Mouse (Mus musculus) stomach, embryonic 15.5 days (tissue): Measurements from ENCODE around the gene Olfr549. TPM values are rescaled to one million over a fixed set of nuclear protein-coding genes. Genes with fewer than 3 reads are reported as not detected.

Experiments
- ATAC-seq: fragments of 200-750 bp; cut with Nextera tagmentation; 2 replicates; pipeline ENCODE4 v1.8.0; 2017; ENCODE audit warnings: low read depth, moderate number of reproducible peaks, moderate TSS enrichment; ENCODE audit not compliant: insufficient read depth, low FRiP score
- H3K27ac ChIP-seq: fragments of 300-500 bp; sonication (generic); 2 replicates; pipeline ENCODE4 v1.5.1; 2015; ENCODE audit warnings: mild to moderate bottlenecking, inconsistent platforms
- H3K27me3 ChIP-seq: fragments of 300-500 bp; sonication (generic); replicated peaks from 2 replicates; pipeline ENCODE4 v1.6.1; 2015; ENCODE audit warnings: inconsistent platforms
- H3K36me3 ChIP-seq: fragments of 300-500 bp; sonication (generic); 2 replicates; pipeline ENCODE4 v1.6.1; 2015; ENCODE audit warnings: inconsistent platforms
- H3K4me1 ChIP-seq: fragments of 300-500 bp; sonication (generic); 2 replicates; pipeline ENCODE4 v1.6.1; 2015; ENCODE audit warnings: inconsistent platforms
- H3K4me2 ChIP-seq: fragments of 300-500 bp; sonication (generic); 2 replicates; pipeline ENCODE4 v1.6.1; 2015; ENCODE audit warnings: mild to moderate bottlenecking, inconsistent platforms
- H3K4me3 ChIP-seq: fragments of 300-500 bp; sonication (generic); replicated peaks from 2 replicates; pipeline ENCODE4 v1.5.1; 2015; ENCODE audit warnings: inconsistent platforms
- H3K9ac ChIP-seq: fragments of 300-500 bp; sonication (generic); 2 replicates; pipeline ENCODE4 v1.6.1; 2015; ENCODE audit warnings: inconsistent platforms
- H3K9me3 ChIP-seq: fragments of 300-500 bp; sonication (generic); 2 replicates; pipeline ENCODE4 v1.6.1; 2016; ENCODE audit warnings: inconsistent platforms
- WGBS: fragments of 180-500 bp; shearing (Covaris S2); methylation state at CpG from one replicate; pipeline ENCODE4 v1.1.7; 2015; 5-methylcytosine and 5-hydroxymethylcytosine counted together
- polyA plus RNA-seq: library from polyadenylated mRNA; unstranded; fragments of >200 nt; fragmentation: Nextera tagmentation; extraction: Ambion mirVana; gene quantifications from 2 replicates; pipeline ENCODE4 v1.2.1, GENCODE M21; 2015

Gene Olfr549
- polyA plus RNA-seq, 1 experiment from 2014 or later = not detected

DNA sequence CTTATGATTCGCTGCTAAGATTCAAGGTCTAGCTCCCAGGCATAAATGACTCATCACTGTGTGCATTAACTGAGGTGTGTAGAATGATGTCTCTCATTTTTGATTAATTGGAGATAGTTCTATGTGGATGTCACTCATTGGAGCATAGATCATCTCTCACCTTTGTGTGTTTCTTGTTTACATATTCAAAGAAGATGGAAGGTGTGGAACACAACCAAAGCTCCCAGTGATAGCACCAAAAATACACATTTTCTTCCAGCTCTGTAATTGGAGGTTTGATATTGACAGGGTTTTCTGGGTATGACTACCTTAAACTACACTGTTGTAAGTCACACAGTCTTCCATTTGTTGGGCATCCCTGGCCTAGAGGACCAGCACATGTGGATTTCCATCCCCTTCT lies 15.2 kb upstream of the Olfr549 start, which contains the start of gene Olfr547:
TSS of gene Olfr547 (plus strand) at position 301 of the 400 bp plus-strand sequence.
- no peaks in the 10 kb centered on the region for H3K27me3 ChIP-seq
- H3K4me2 ChIP-seq = no peak within 1 kb of the TSS
- no peaks in the 10 kb centered on the region for H3K36me3 ChIP-seq
- H3K9ac ChIP-seq = no peak within 1 kb of the TSS
- WGBS = 67% methylated on average over 1 of the region's 1 CpGs
- H3K27ac ChIP-seq = no peak within 1 kb of the TSS
- H3K9me3 ChIP-seq = no peaks in the 10 kb centered on the region
- H3K4me3 ChIP-seq = no peak within 1 kb of the TSS
- no peaks in the 10 kb centered on the region for H3K4me1 ChIP-seq
- ATAC-seq = no peak

DNA sequence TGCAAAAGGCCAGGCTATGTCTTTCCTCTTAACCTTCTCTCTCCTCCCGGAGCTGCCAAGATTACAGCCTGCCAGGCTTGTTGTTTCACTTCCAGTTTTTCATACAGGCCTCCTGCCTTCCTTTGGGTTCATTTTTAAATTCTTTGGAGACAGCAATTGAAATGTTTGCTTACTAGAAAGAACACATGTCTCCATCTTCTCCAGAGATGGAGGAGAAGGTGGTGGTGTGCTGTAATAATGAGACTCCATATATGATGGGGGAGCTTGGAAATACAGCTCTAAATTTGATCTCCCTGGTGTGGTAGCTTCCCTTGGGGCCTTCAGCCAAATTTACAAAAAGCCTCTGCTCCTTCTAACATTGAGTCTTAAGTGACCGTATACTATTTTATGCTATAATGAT lies 9.1 kb upstream of the Olfr549 start, which contains the start of gene Olfr548-ps1:
TSS of gene Olfr548-ps1 (plus strand) at position 301 of the 400 bp plus-strand sequence.
- Histone ChIP-seq H3K4me3 (no peak within 1 kb of the TSS), H3K4me1 (no peaks in the 10 kb centered on the region), H3K36me3 (no peaks in the 10 kb centered on the region), H3K4me2 (no peak within 1 kb of the TSS), H3K9me3 (no peaks in the 10 kb centered on the region), H3K9ac (no peak within 1 kb of the TSS), H3K27ac (no peak within 1 kb of the TSS), H3K27me3 (no peaks in the 10 kb centered on the region)
- no peak for ATAC-seq
- WGBS = 76% methylated on average over 2 of the region's 2 CpGs

DNA sequence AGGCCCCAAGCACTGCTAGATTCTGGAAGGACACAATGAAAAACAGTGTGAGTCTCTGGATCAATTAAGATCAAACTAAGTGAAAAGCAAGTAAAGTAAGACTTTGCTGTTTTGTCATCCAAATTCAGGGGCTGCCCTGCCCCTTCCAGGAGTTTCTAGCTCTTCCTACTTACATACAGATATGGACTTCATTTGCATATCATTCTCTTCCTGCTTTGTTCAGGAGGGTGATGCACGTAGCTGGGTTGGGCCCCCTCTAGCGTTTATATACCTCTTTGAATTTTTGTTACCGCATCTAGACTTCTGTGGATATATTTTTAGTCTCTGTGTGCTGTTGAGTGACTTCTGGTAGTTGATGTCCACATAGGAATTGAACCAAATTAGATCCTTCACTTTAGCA lies 8.4 kb upstream of the Olfr549 start:
- Histone ChIP-seq H3K4me2 (no peak overlapping the region), H3K4me1 (no peaks in the 10 kb centered on the region), H3K4me3 (no peak overlapping the region), H3K27me3 (no peaks in the 10 kb centered on the region), H3K27ac (no peak overlapping the region), H3K36me3 (no peaks in the 10 kb centered on the region), H3K9me3 (no peaks in the 10 kb centered on the region), H3K9ac (no peak overlapping the region)
- 68% methylated on average over 3 of the region's 3 CpGs for WGBS
- no peak for ATAC-seq

GRCm38 (mm10) chr7:102553279-102553678 lies 3.6 kb downstream of the Olfr549 start:
- H3K9me3 ChIP-seq = no peaks in the 10 kb centered on the region
- ATAC-seq = no peak
- WGBS = 67% methylated on average over 3 of the region's 3 CpGs
- H3K4me2 ChIP-seq = no peak overlapping the region
- H3K4me3 ChIP-seq = no peak overlapping the region
- no peaks in the 10 kb centered on the region for H3K27me3 ChIP-seq
- H3K36me3 ChIP-seq = no peaks in the 10 kb centered on the region
- no peak overlapping the region for H3K27ac ChIP-seq
- H3K9ac ChIP-seq = no peak overlapping the region
- no peaks in the 10 kb centered on the region for H3K4me1 ChIP-seq

DNA sequence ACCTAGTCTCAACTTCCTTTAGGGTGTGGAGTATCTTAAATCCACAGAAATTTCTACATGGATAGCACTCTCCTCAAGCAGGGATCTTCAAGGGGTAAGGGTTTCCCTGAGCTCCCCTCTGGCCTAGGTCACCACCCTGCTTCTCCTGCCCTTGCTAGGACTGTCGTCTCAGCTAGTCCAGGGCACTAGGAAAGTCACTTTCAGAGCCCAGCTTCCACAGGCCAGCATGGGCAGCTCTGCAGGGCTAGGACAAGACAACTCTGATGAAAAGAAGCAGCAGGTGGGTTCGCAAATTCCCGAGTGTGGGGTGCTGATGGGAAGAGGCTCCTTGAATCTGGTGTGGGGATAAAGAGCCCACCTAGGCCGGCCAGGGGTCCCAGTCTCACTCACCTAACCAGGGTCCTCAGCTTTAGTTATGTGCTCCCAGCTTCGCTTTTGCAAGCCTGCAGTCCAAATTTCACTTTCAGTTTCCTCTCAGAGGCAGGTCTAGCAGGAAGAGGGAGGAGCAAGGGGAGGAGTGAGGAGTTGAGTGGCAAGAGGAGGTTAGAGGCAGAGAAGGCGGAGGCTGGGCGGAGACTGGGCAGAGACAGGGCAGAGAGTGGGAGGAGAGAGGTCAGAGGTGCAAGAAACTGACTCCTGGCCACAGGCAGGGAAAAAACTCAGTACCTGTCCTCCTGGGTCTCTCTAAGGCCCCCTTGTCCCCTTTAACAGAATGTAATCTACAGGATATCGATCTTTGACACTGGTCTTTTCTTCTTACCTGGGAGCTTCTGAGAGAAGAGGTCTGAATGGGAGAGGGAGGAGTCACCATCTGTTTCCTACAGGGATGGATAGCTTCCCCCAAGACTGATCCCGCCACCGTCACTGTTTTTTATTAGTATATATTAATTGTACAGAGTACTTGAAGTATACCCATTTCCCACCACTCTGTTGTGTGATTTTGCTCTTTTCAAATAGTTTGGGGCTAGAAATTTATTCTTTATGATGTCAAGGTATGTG lies 15.6 kb downstream of the Olfr549 start, which contains the start of gene Trim21:
TSS of gene Trim21 (minus strand) at position 488 of the 999 bp plus-strand sequence.
- 12% methylated on average over 10 of the region's 10 CpGs for WGBS
- peak; percentile 99 for ATAC-seq
- H3K27ac ChIP-seq = no peak within 1 kb of the TSS

DNA sequence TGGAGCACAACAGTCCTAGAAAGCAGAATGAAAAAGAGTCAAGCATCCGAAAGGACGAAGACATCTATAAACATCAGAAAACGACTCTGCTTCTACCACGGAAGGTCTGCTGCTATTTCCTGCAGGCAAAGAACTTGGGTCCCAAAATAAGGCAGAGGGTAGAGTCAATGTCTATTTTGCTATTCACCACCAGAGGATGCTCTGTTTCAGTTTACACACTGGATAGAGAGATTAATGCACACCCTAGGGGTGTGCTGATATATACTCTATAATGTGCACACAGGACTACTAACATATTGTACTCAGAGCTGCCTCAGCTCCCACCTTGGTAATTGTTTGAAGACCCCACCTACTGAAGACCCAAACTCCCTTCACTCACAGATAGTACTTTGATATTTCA lies 16.5 kb downstream of the Olfr549 start:
- WGBS = 86% methylated on average over 4 of the region's 4 CpGs
- Histone ChIP-seq H3K9ac (no peak overlapping the region), H3K36me3 (no peaks in the 10 kb centered on the region), H3K27me3 (no peaks in the 10 kb centered on the region), H3K4me3 (no peak overlapping the region), H3K27ac (no peak overlapping the region), H3K4me2 (no peak overlapping the region), H3K4me1 (no peaks in the 10 kb centered on the region; the same call in 1 of the 2 replicates), H3K9me3 (no peaks in the 10 kb centered on the region)
- ATAC-seq = no peak

More for the DNA sequence above, 15.6 kb downstream of the Olfr549 start, which contains the start of gene Trim21:
- H3K27me3 ChIP-seq = no peaks in the 10 kb centered on the region
- peak within 1 kb of the TSS; percentile 60 for H3K4me2 ChIP-seq
- no peaks in the 10 kb centered on the region; the same call in 1 of the 2 replicates for H3K4me1 ChIP-seq
- no peaks in the 10 kb centered on the region for H3K36me3 ChIP-seq
- no peaks in the 10 kb centered on the region for H3K9me3 ChIP-seq
- peak within 1 kb of the TSS; percentile 58 for H3K4me3 ChIP-seq
- H3K9ac ChIP-seq = peak within 1 kb of the TSS; percentile 42; the same call in 1 of the 2 replicates

- WGBS = 85% methylated on average over 8 of the region's 8 CpGs
- Histone ChIP-seq H3K27me3 (no peaks in the 10 kb centered on the region), H3K9ac (no peak within 1 kb of the TSS), H3K9me3 (no peaks in the 10 kb centered on the region), H3K4me1 (no peaks in the 10 kb centered on the region), H3K36me3 (no peaks in the 10 kb centered on the region), H3K27ac (no peak within 1 kb of the TSS), H3K4me3 (no peak within 1 kb of the TSS), H3K4me2 (no peak within 1 kb of the TSS)
- ATAC-seq = no peak
Measured at GRCm38 (mm10) chr7:102571142-102571541, 21.5 kb downstream of the Olfr549 start, which contains the start of gene Olfr550. Gene Olfr550 (plus strand): TSS chr7:102571442.

- Histone ChIP-seq H3K27me3 (no peaks in the 10 kb centered on the region), H3K4me1 (no peaks in the 10 kb centered on the region), H3K27ac (no peak overlapping the region), H3K9ac (no peak overlapping the region), H3K36me3 (no peaks in the 10 kb centered on the region), H3K4me2 (no peak overlapping the region), H3K9me3 (no peaks in the 10 kb centered on the region), H3K4me3 (no peak overlapping the region)
- WGBS = 68% methylated on average over 3 of the region's 3 CpGs
- ATAC-seq = no peak
Measured at GRCm38 (mm10) chr7:102573174-102573830, 23.6 kb downstream of the Olfr549 start.

DNA sequence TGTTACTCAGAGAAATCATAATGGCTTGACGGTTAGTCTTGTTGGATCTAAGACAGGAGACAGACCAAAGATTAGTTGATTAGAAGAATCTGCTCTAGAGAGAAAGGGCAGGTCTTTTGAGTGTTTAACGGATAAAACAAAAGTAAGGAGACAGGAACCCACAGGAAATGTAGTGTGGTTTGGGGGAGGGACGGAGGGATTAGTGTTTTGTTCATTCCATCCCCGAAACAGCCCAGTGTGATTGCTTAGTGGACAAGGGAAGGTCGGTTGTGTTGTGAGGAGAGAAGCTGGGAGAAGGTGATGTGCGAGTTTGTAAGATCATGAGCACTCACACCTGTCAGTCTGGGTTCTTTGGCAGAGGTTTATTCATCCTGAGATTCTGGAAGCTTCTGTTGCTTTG lies 26.3 kb downstream of the Olfr549 start:
- H3K9ac ChIP-seq = no peak overlapping the region
- no peaks in the 10 kb centered on the region for H3K36me3 ChIP-seq
- no peak overlapping the region for H3K4me3 ChIP-seq
- no peak overlapping the region for H3K27ac ChIP-seq
- H3K4me1 ChIP-seq = no peaks in the 10 kb centered on the region
- no peaks in the 10 kb centered on the region for H3K9me3 ChIP-seq
- no peak for ATAC-seq
- H3K4me2 ChIP-seq = no peak overlapping the region
- H3K27me3 ChIP-seq = no peaks in the 10 kb centered on the region
- 56% methylated on average over 6 of the region's 6 CpGs for WGBS

- H3K27me3 ChIP-seq = no peaks in the 10 kb centered on the region
- no peak within 1 kb of the TSS for H3K4me3 ChIP-seq
- no peak within 1 kb of the TSS for H3K4me2 ChIP-seq
- no peak for ATAC-seq
- no peak within 1 kb of the TSS for H3K9ac ChIP-seq
- no peaks in the 10 kb centered on the region for H3K36me3 ChIP-seq
- no peak within 1 kb of the TSS for H3K27ac ChIP-seq
- 94% methylated on average over 3 of the region's 3 CpGs for WGBS
- no peaks in the 10 kb centered on the region for H3K4me1 ChIP-seq
- no peaks in the 10 kb centered on the region for H3K9me3 ChIP-seq
Measured at GRCm38 (mm10) chr7:102591786-102592185, 42.1 kb downstream of the Olfr549 start, which contains the start of gene Olfr551. Gene Olfr551 (minus strand): TSS chr7:102591886.

- H3K9me3 ChIP-seq = no peaks in the 10 kb centered on the region
- H3K4me1 ChIP-seq = no peaks in the 10 kb centered on the region
- no peak for ATAC-seq
- H3K9ac ChIP-seq = no peak within 1 kb of the TSS
- no peaks in the 10 kb centered on the region for H3K36me3 ChIP-seq
- H3K27me3 ChIP-seq = no peaks in the 10 kb centered on the region
- H3K4me2 ChIP-seq = no peak within 1 kb of the TSS
- WGBS = 63% methylated on average over 1 of the region's 1 CpGs
- no peak within 1 kb of the TSS for H3K27ac ChIP-seq
- H3K4me3 ChIP-seq = no peak within 1 kb of the TSS
Measured at GRCm38 (mm10) chr7:102597378-102598031, 47.8 kb downstream of the Olfr549 start, which contains the start of gene Olfr552. Gene Olfr552 (plus strand): TSS chr7:102597770.
